Mouse (Mus musculus) layer of hippocampus, adult 18-20 months (tissue): ENCODE measurements at regions not wholly inside any gene's neighbourhood (a gene's known extent, or its start where the extent isn't known, plus 50 kb on each side); places are given as distances from the start of the nearest gene placed in this dataset.

ENCODE experiments used
- DNase-seq, 2 experiments: peaks; one replicate each; pipeline ENCODE4 v3.0.0; 2022; ENCODE audit warnings: low spot score in 2 of 2

- DNase-seq = no peak
These were observed 70.4 kb downstream of the Enc1 start for GRCm38 (mm10) chr13:97311340-97311739.

- DNase-seq = no peak
These were observed 69.9 kb downstream of the Enc1 start for GRCm38 (mm10) chr13:97310855-97311189.

GRCm38 (mm10) chr13:97310186-97310854 is 69.4 kb downstream of the Enc1 start:
- no peak for DNase-seq

GRCm38 (mm10) chr13:97309411-97309810 is 68.5 kb downstream of the Enc1 start:
- DNase-seq = no peak

- DNase-seq = no peak
These were observed 67.5 kb downstream of the Enc1 start for GRCm38 (mm10) chr13:97308431-97308830.
